Mouse (Mus musculus) kidney, adult 2 months (tissue): ENCODE data around the gene Zc3hav1l.

ENCODE experiments used
- CTCF ChIP-seq: fragments of 200-500 bp; conservative IDR thresholded peaks from 2 replicates; pipeline ENCODE4 v1.5.1; 2011; ENCODE audit warnings: low read depth, mild to moderate bottlenecking, control low read depth, low read length, moderate library complexity, mixed read lengths; ENCODE audit not compliant: insufficient read depth, insufficient read length
- POLR2A ChIP-seq: fragments of 200-500 bp; IDR thresholded peaks from one replicate; pipeline ENCODE4 v1.6.1; 2011; ENCODE audit warnings: low read depth, low read length, control low read depth

DNA sequence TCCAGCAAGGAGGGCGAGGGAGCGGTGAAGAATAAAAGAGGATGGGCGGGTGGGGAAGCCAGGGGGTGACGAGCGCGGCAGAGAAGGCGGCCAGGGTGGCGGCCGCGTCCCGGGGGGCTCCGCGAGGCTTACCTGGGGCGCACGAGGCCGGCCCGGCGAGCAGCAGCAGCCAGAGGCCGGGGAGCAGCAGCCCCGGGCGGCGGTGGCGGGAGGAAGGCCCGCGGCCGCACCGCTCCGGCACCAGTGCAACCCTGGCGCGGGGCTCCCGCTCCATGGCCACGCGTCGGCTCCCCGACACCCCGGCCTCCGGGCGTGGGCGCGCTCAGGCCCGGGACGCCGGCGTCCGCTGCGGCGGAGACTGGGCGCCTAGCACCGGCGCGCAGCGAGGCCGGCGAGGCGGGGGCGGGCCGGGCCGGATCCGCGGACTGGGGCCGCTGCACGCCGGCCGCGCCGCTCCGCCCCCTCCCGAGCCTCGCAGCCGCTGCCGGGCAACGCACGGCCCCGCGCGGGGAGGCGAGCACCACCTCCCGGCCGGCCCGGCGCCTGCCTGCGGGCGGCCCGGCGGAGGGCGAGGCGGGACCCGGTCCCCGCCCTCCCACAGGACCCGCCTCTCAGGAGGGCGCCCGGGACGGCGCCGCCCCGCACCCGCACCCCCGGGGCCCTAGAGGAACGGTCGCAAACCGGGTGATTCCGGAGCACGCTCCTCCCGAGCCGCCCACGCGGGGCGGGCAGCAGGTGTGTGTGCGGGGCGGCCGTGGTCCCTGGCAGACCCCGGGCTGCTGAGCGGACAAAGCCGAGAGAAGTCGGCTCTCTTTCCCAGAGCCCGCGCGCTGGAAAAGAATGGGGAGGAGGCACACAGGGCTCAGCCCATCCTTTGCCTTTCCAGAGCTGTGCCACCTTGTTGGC is 45.1 kb downstream of the Zc3hav1l start, which contains the start of gene D630045J12Rik:
- TF ChIP-seq CTCF (peak; percentile 30), POLR2A (no peak)
